Mouse (Mus musculus): ENCODE data around the gene Kif3a.

- TF ChIP-seq CTCF (IDR thresholded peaks at IDR 0.05; ENCODE audit: low read depth, low read length): no peak
- no peak for TF ChIP-seq TAL1 (conservative IDR thresholded peaks at IDR 0.05; ENCODE audit: low read depth, low read length)
These were observed 26.8 kb upstream of the Kif3a start for GRCm38 (mm10) chr11:53540394-53540793.
